Mouse (Mus musculus): ENCODE data around the gene Dytn.

DNA sequence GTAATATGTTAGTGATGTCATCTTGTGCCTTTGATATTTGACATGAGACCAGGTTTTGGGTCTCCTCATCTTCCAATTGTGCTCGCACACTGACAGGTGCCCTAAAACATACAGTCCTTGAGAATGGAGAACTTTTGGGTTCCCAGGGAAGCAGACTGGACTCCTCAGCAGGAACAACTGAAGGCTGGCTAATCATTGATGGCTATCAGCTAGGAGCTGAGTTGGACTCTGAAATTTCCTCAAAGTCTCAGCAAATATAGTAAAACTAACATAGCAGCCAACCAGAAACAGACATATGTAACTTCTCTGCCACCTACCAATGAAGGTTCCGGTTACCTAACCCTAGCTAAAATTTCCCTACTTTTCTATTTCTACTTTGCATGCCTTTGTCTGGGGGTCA is 20.6 kb downstream of the Dytn start:
- TF ChIP-seq CTCF (IDR thresholded peaks at IDR 0.05; ENCODE audit: extremely low read depth, insufficient read depth, low read length) (no peak), POLR2A (IDR thresholded peaks at IDR 0.05; ENCODE audit: extremely low read depth, insufficient read depth, low read length) (no peak)

Data from cortical plate, adult 2 months (tissue).